Mouse (Mus musculus): ENCODE measurements at regions not wholly inside any gene's neighbourhood (a gene's known extent, or its start where the extent isn't known, plus 50 kb on each side); places are given as distances from the start of the nearest gene placed in this dataset.

- no peak for DNase-seq (ENCODE audit: low read depth)
These were observed 79.6 kb upstream of the Ptprk start for GRCm38 (mm10) chr10:27995035-27995399.

- DNase-seq (ENCODE audit: low read depth): no peak
These were observed 63.9 kb upstream of the Ptprk start for GRCm38 (mm10) chr10:28010756-28011155.

- no peak for DNase-seq (ENCODE audit: low read depth)
These were observed 62.5 kb upstream of the Ptprk start for GRCm38 (mm10) chr10:28012135-28012534.

GRCm38 (mm10) chr10:28013401-28013800, 61.2 kb upstream of the Ptprk start:
- no peak for DNase-seq (ENCODE audit: low read depth)

GRCm38 (mm10) chr10:28014306-28014825, 60.3 kb upstream of the Ptprk start:
- no peak for DNase-seq (ENCODE audit: low read depth)

All from fibroblast of lung, adult 2 months (primary cell).